14 mouse cellular contexts compared by ENCODE assay signal in genomic region chr9:119888843-119889246, GRCm38 (mm10). TPM values are rescaled to one million over a fixed set of nuclear protein-coding genes. Genes with fewer than 3 reads are reported as not detected.
A peak's percentile ranks its signal among the peaks of the same experiment; 100 is the strongest.
DNase-seq lines count a peak whose midpoint lies in the region; ATAC-seq lines count a peak whose summit lies in the region.
"Had no signal": no experiment of that assay in that cellular context is flagged by ENCODE, and none has a peak within 500 bp of the region (broad histone marks: within the 10 kb centered on the region; RNA-seq: fewer than 3 reads in every experiment).

No protein-coding gene starts in this region.

- H3K36me3 ChIP-seq in heart, embryonic 12.5 days, result no peaks in the 10 kb centered on the region
- no peaks in the 10 kb centered on the region for H3K36me3 ChIP-seq in embryonic facial prominence, embryonic 11.5 days (replicated peaks; ENCODE audit: control insufficient read depth, insufficient read depth, low read depth, low read length)
- H3K36me3 ChIP-seq in hindbrain, embryonic 11.5 days (ENCODE audit: control insufficient read depth, insufficient read depth, low read length), result no peaks in the 10 kb centered on the region
- H3K36me3 ChIP-seq in midbrain, embryonic 15.5 days (replicated peaks), result no peaks in the 10 kb centered on the region
- H3K36me3 ChIP-seq: embryonic facial prominence, embryonic 12.5 days had no signal

- no peak overlapping the region for H3K27ac ChIP-seq in heart, embryonic 12.5 days (ENCODE audit: poor library complexity, severe bottlenecking)
- no peak overlapping the region for H3K27ac ChIP-seq in embryonic facial prominence, embryonic 11.5 days (replicated peaks; ENCODE audit: low read depth, low read length)
- no peak overlapping the region for H3K27ac ChIP-seq in hindbrain, embryonic 11.5 days (ENCODE audit: low read depth, low read length)
- H3K27ac ChIP-seq in midbrain, embryonic 15.5 days, result peak overlapping the region; percentile 60
- H3K27ac ChIP-seq: embryonic facial prominence, embryonic 12.5 days; heart, adult 2 months had no signal

- no peak overlapping the region for H3K9ac ChIP-seq in heart, embryonic 12.5 days
- H3K9ac ChIP-seq in embryonic facial prominence, embryonic 11.5 days (replicated peaks; ENCODE audit: low read length), result no peak overlapping the region; the same call in 1 of the 2 replicates
- H3K9ac ChIP-seq in hindbrain, embryonic 11.5 days (ENCODE audit: low read depth, low read length), result no peak overlapping the region
- no peak overlapping the region for H3K9ac ChIP-seq in midbrain, embryonic 15.5 days
- H3K9ac ChIP-seq: embryonic facial prominence, embryonic 12.5 days had no signal

- no peak overlapping the region for H3K4me2 ChIP-seq in heart, embryonic 12.5 days
- no peak overlapping the region for H3K4me2 ChIP-seq in embryonic facial prominence, embryonic 11.5 days (ENCODE audit: low read depth, low read length)
- H3K4me2 ChIP-seq in hindbrain, embryonic 11.5 days (replicated peaks; ENCODE audit: low read depth, low read length), result no peak overlapping the region
- H3K4me2 ChIP-seq in midbrain, embryonic 15.5 days, result no peak overlapping the region
- H3K4me2 ChIP-seq: embryonic facial prominence, embryonic 12.5 days had no signal

- H3K4me3 ChIP-seq in heart, embryonic 12.5 days, result no peak overlapping the region
- H3K4me3 ChIP-seq in embryonic facial prominence, embryonic 11.5 days (ENCODE audit: low read depth, low read length), result no peak overlapping the region
- no peak overlapping the region for H3K4me3 ChIP-seq in hindbrain, embryonic 11.5 days (ENCODE audit: low read depth, low read length)
- no peak overlapping the region for H3K4me3 ChIP-seq in midbrain, embryonic 15.5 days
- H3K4me3 ChIP-seq: embryonic facial prominence, embryonic 12.5 days; heart, adult 2 months had no signal

- DNase-seq in heart, adult 11 months, result peak; percentile 56
- peak; percentile 40 for DNase-seq in embryonic facial prominence, embryonic 11.5 days (ENCODE audit: low spot score)
- DNase-seq in hindbrain, embryonic 11.5 days (ENCODE audit: low spot score), result peak; percentile 42
- DNase-seq in gastrocnemius, postnatal 25 days, result no peak
- DNase-seq in adrenal gland, adult 2 months, result no peak
- DNase-seq: heart, adult 2 months; heart, postnatal 4 days; lung, postnatal 14 days; thymus, postnatal 36 days had no signal

- ATAC-seq in heart, embryonic 12.5 days (ENCODE audit: insufficient number of reproducible peaks, low FRiP score), result no peak
- ATAC-seq in embryonic facial prominence, embryonic 11.5 days (replicated peaks; ENCODE audit: insufficient number of reproducible peaks, low FRiP score, low TSS enrichment, low read depth), result no peak; the same call in 1 of the 2 replicates
- peak; percentile 69 for ATAC-seq in hindbrain, embryonic 11.5 days (ENCODE audit: low FRiP score)
- peak; percentile 67; the same call in 1 of the 2 replicates for ATAC-seq in midbrain, embryonic 15.5 days (replicated peaks)
- ATAC-seq in erythroblast, adult 5-6 weeks (replicated peaks; ENCODE audit: low FRiP score, poor library complexity, severe bottlenecking), result no peak

- 58% methylated on average over 2 of the region's 2 CpGs for WGBS in heart, embryonic 12.5 days
- 46% methylated on average over 2 of the region's 2 CpGs for WGBS in embryonic facial prominence, embryonic 11.5 days
- 33% methylated on average over 2 of the region's 2 CpGs for WGBS in hindbrain, embryonic 11.5 days
- WGBS in midbrain, embryonic 15.5 days, result 6% methylated on average over 2 of the region's 2 CpGs

- H3K27me3 ChIP-seq in heart, embryonic 12.5 days (replicated peaks), result no peaks in the 10 kb centered on the region
- H3K27me3 ChIP-seq in embryonic facial prominence, embryonic 11.5 days (ENCODE audit: control insufficient read depth, insufficient read depth, low read length), result no peaks in the 10 kb centered on the region
- peaks cover 3% of the 10 kb centered on the region; the same call in 1 of the 2 replicates for H3K27me3 ChIP-seq in hindbrain, embryonic 11.5 days (ENCODE audit: control insufficient read depth, insufficient read depth, low read length)
- H3K27me3 ChIP-seq in midbrain, embryonic 15.5 days (replicated peaks), result peaks cover 6% of the 10 kb centered on the region
- H3K27me3 ChIP-seq: embryonic facial prominence, embryonic 12.5 days had no signal

- no peaks in the 10 kb centered on the region for H3K4me1 ChIP-seq in heart, embryonic 12.5 days (replicated peaks)
- H3K4me1 ChIP-seq in embryonic facial prominence, embryonic 11.5 days (ENCODE audit: control insufficient read depth, insufficient read depth, low read length), result no peaks in the 10 kb centered on the region
- H3K4me1 ChIP-seq in hindbrain, embryonic 11.5 days (replicated peaks; ENCODE audit: control insufficient read depth, insufficient read depth, low read length), result no peaks in the 10 kb centered on the region
- H3K4me1 ChIP-seq in midbrain, embryonic 15.5 days, result peaks cover 19% of the 10 kb centered on the region
- H3K4me1 ChIP-seq: embryonic facial prominence, embryonic 12.5 days had no signal

- H3K9me3 ChIP-seq in heart, embryonic 12.5 days (replicated peaks), result no peaks in the 10 kb centered on the region
- no peaks in the 10 kb centered on the region for H3K9me3 ChIP-seq in embryonic facial prominence, embryonic 11.5 days (replicated peaks; ENCODE audit: control insufficient read depth, low read length)
- no peaks in the 10 kb centered on the region for H3K9me3 ChIP-seq in hindbrain, embryonic 11.5 days (ENCODE audit: control insufficient read depth, low read length)
- H3K9me3 ChIP-seq in midbrain, embryonic 15.5 days, result no peaks in the 10 kb centered on the region
- H3K9me3 ChIP-seq: embryonic facial prominence, embryonic 12.5 days had no signal

RNA-seq across cellular contexts. Expression of gene Wdr48, which starts 5.8 kb away (rescaled TPM):
- 46.0 and 46.5 TPM in 2 replicates for polyA plus RNA-seq in heart, embryonic 12.5 days (2016; fragmentation: Nextera tagmentation; extraction: Ambion mirVana)
- polyA plus RNA-seq in embryonic facial prominence, embryonic 11.5 days (2014; fragmentation: Nextera tagmentation; extraction: Ambion mirVana), result 64.0 and 74.8 TPM in 2 replicates
- 64.0 and 71.8 TPM in 2 replicates for polyA plus RNA-seq in hindbrain, embryonic 11.5 days (2014; fragmentation: Nextera tagmentation; extraction: Ambion mirVana)
- polyA plus RNA-seq in midbrain, embryonic 15.5 days (2015; fragmentation: Nextera tagmentation; extraction: Ambion mirVana), result 72.0 and 75.3 TPM in 2 replicates
- 10 to 100 TPM; 12.0 to 12.3 TPM for total RNA-seq in gastrocnemius, postnatal 25 days (2021)
- 31.3 and 85.3 TPM in 2 replicates for total RNA-seq in erythroblast, adult 5-6 weeks (2015; ENCODE audit: low replicate concordance)
- 23.1 and 25.5 TPM in 2 replicates for total RNA-seq in erythroblast, adult 5-6 weeks (2017; ENCODE audit: low replicate concordance)
- total RNA-seq in adrenal gland, adult 2 months (2021), result 10 to 100 TPM; 48.1 to 50.7 TPM
- polyA plus RNA-seq in adrenal gland, adult 2 months (2012; rRNA removed), result 26.6 and 30.7 TPM in 2 replicates

RNA-seq across cellular contexts. Expression of gene Gorasp1, which starts 48.5 kb away (rescaled TPM):
- polyA plus RNA-seq in heart, embryonic 12.5 days (2016; fragmentation: Nextera tagmentation; extraction: Ambion mirVana), result 21.7 and 21.8 TPM in 2 replicates
- polyA plus RNA-seq in embryonic facial prominence, embryonic 11.5 days (2014; fragmentation: Nextera tagmentation; extraction: Ambion mirVana), result 18.3 and 20.1 TPM in 2 replicates
- 17.3 and 18.5 TPM in 2 replicates for polyA plus RNA-seq in hindbrain, embryonic 11.5 days (2014; fragmentation: Nextera tagmentation; extraction: Ambion mirVana)
- 32.2 and 33.1 TPM in 2 replicates for polyA plus RNA-seq in midbrain, embryonic 15.5 days (2015; fragmentation: Nextera tagmentation; extraction: Ambion mirVana)
- total RNA-seq in gastrocnemius, postnatal 25 days (2021), result 10 to 100 TPM; 17.2 to 19.3 TPM
- 1.0 and 3.5 TPM in 2 replicates for total RNA-seq in erythroblast, adult 5-6 weeks (2015; ENCODE audit: low replicate concordance)
- total RNA-seq in erythroblast, adult 5-6 weeks (2017; ENCODE audit: low replicate concordance), result 0.56 and 2.7 TPM in 2 replicates
- 10 to 100 TPM; 15.1 to 31.9 TPM for total RNA-seq in adrenal gland, adult 2 months (2021)
- polyA plus RNA-seq in adrenal gland, adult 2 months (2012; rRNA removed), result 26.6 and 30.5 TPM in 2 replicates

RNA-seq across cellular contexts. Expression of gene Ttc21a, which starts 48.6 kb away (rescaled TPM):
- polyA plus RNA-seq in heart, embryonic 12.5 days (2016; fragmentation: Nextera tagmentation; extraction: Ambion mirVana), result 0.23 and 0.53 TPM in 2 replicates
- polyA plus RNA-seq in embryonic facial prominence, embryonic 11.5 days (2014; fragmentation: Nextera tagmentation; extraction: Ambion mirVana), result 0.10 and 0.33 TPM in 2 replicates
- 0.23 and 0.60 TPM in 2 replicates for polyA plus RNA-seq in hindbrain, embryonic 11.5 days (2014; fragmentation: Nextera tagmentation; extraction: Ambion mirVana)
- polyA plus RNA-seq in midbrain, embryonic 15.5 days (2015; fragmentation: Nextera tagmentation; extraction: Ambion mirVana), result 1.0 and 1.4 TPM in 2 replicates
- not detected for total RNA-seq in gastrocnemius, postnatal 25 days (2021)
- 0.77 and 2.5 TPM in 2 replicates for total RNA-seq in erythroblast, adult 5-6 weeks (2015; ENCODE audit: low replicate concordance)
- total RNA-seq in erythroblast, adult 5-6 weeks (2017; ENCODE audit: low replicate concordance), result 1.2 and 2.0 TPM in 2 replicates
- total RNA-seq in adrenal gland, adult 2 months (2021), result under 1 TPM in 1 of 2 experiments, not detected in 1; 0.17 TPM
- 0.04 TPM in 2 replicates for polyA plus RNA-seq in adrenal gland, adult 2 months (2012; rRNA removed)
- total RNA-seq: heart, adult 2 months; liver, adult 2 months had no signal
- polyA plus RNA-seq: liver, adult 2 months had no signal

Comparison
In these comparisons a context has a peak if more than half of its experiments do, and no peak if none do; other contexts are left out.
1. DNase-seq: peak in heart, adult 11 months (single experiment), embryonic facial prominence, embryonic 11.5 days (single experiment) and hindbrain, embryonic 11.5 days (single experiment); none in gastrocnemius, postnatal 25 days (single experiment) and adrenal gland, adult 2 months (single experiment).
2. ATAC-seq: peak in hindbrain, embryonic 11.5 days (single experiment) and midbrain, embryonic 15.5 days (single experiment); none in heart, embryonic 12.5 days (single experiment), embryonic facial prominence, embryonic 11.5 days (single experiment) and erythroblast, adult 5-6 weeks (single experiment).